Mouse (Mus musculus): ENCODE data around the gene Cadps2. TPM values are rescaled to one million over a fixed set of nuclear protein-coding genes. Genes with fewer than 3 reads are reported as not detected.

Gene Cadps2
- polyA plus RNA-seq (2012; rRNA removed) = 9.1 and 10.1 TPM in 2 replicates

DNA sequence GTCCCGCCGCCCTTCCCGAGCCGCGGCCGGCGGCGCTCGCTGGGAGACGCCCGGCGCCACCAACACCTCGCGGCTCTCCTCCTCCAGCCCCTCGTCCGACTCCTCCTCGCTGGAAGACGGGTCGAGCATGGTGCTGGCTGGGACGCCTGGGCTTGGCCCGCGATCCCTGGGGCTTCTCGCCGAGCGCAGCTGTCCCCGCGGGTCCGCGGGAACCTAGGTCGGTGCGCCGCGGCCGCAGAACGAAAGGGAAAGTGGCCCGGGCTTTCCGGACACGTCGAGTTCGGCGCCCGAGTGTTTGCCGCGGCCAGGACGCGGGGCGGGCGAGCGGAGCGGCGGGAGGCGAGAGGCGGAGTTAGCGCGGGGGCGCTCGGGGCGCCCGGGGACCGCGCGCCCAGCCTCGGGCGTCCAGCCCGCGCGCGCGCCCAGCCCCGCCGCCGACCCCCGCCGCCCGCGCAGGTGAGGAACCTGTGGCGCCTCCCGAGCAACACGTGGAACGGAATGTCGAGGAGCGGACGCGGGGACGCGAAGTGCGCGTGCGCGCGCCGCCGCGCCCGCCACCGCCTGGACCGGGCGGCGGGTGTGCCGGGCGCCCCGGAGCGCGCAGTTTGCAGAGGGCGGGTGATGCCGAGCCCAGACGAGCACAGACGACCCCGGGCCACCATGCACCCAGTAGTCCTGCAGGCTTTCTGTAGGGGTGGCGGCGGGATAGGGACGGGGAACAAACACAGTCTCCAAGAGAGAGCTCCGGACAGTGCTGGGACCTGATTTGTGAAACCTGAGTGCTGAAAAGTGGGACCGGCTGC, at the start of gene Cadps2:
TSS of gene Cadps2 (minus strand) at position 413 of the 803 bp plus-strand sequence.
- WGBS = 1% methylated on average over 113 of the region's 114 CpGs
- TF ChIP-seq POLR2A (IDR thresholded peaks at IDR 0.05; ENCODE audit: borderline replicate concordance, extremely low read depth, low read depth, low read length) (peak; percentile 18; the same call in 1 of the 2 replicates), CTCF (IDR thresholded peaks at IDR 0.05; ENCODE audit: insufficient read depth, low read length) (no peak)
- DNase-seq = peak; percentile 80
- H3K4me3 ChIP-seq (replicated peaks; ENCODE audit: extremely low read depth, low read depth, low read length) = peak within 1 kb of the TSS; percentile 87
- H3K4me1 ChIP-seq (ENCODE audit: control insufficient read depth, insufficient read depth, low read length) = peaks cover 2% of the 10 kb centered on the region; the same call in 1 of the 2 replicates

DNA sequence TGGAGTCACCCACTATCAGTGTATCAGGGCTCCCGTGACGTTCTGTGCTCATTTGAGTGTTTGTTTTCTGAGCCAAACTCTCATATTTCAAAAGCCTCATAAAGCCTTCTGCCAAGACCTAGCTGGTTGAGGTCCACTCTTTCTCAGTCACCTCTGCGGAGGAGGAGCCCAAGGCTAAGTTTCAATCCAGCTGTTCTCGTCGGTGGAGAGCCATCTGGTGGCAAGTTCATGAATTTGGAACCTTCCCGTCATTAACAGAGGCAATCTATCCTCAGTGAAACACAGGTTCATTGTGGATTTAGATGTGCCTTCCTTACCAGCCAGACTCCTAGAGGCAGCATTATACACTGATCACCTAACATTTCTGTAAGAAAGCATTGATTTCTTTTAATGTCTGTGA, 47.2 kb upstream of the Cadps2 start:
- WGBS = 6% methylated on average over 6 of the region's 6 CpGs
- DNase-seq = peak; percentile 40

DNA sequence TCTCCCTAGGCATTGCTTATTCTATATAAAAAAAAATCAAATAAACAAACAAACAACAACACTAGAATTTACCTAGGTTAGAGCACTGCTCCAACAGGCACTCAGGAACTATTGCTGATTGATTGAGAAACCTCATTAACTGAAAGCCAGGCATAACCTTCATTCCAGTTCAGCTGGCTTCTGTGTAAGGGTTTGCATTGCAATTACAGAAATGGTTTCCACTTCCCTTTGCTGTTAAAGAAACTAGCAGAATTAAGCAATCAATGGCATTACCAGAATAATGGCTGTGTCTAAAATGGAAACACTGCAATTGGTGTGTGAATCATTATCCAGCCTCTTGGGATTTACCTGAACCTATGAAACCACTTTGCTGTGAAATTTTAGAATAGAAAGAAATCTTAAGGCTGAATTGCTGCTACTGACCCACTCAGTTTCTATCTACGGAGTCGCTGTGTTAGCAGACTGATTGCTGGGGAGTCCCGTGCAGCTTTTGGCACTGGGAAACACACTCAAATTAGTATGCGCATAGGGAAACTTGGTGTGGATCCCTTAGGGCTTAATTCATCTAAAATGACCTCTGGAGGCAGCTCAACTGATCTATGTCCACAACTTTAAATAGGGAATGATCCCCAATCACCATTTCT, 37.7 kb upstream of the Cadps2 start:
- Histone ChIP-seq H3K4me1 (ENCODE audit: control insufficient read depth, insufficient read depth, low read length) (no peaks in the 10 kb centered on the region), H3K4me3 (replicated peaks; ENCODE audit: extremely low read depth, low read depth, low read length) (no peak overlapping the region)
- no peak for DNase-seq
- WGBS = 87% methylated on average over 4 of the region's 4 CpGs
- TF ChIP-seq POLR2A (IDR thresholded peaks at IDR 0.05; ENCODE audit: borderline replicate concordance, extremely low read depth, low read depth, low read length) = no peak
- TF ChIP-seq CTCF (IDR thresholded peaks at IDR 0.05; ENCODE audit: insufficient read depth, low read length) = no peak

More for the DNA sequence above, 47.2 kb upstream of the Cadps2 start:
- peak; percentile 70 for TF ChIP-seq CTCF (IDR thresholded peaks at IDR 0.05; ENCODE audit: insufficient read depth, low read length)
- TF ChIP-seq POLR2A (IDR thresholded peaks at IDR 0.05; ENCODE audit: borderline replicate concordance, extremely low read depth, low read depth, low read length) = no peak
- H3K4me1 ChIP-seq (ENCODE audit: control insufficient read depth, insufficient read depth, low read length) = no peaks in the 10 kb centered on the region
- no peak overlapping the region for H3K4me3 ChIP-seq (replicated peaks; ENCODE audit: extremely low read depth, low read depth, low read length)

DNA sequence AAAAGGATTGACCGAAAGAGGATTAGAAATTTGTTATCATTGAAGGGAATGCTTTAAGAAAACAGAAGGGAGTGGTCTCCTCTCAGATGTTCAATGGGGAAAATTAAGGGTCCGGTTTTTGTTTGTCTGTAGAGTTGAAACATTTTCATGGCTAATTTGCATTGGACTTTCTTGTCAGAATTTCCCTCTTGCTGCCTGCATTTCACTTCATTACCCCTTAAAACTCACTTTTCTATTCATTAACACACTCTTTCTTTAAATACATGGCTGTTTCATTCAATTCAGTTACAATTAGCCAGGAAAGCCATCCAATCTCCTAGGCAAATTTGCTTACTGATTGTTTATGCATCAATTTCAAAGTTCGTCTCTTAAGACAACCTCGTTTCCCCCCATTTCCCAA, 37.1 kb upstream of the Cadps2 start:
- DNase-seq = no peak
- TF ChIP-seq CTCF (IDR thresholded peaks at IDR 0.05; ENCODE audit: insufficient read depth, low read length) (no peak), POLR2A (IDR thresholded peaks at IDR 0.05; ENCODE audit: borderline replicate concordance, extremely low read depth, low read depth, low read length) (no peak)
- WGBS = 67% methylated on average over 4 of the region's 4 CpGs
- Histone ChIP-seq H3K4me1 (ENCODE audit: control insufficient read depth, insufficient read depth, low read length) (no peaks in the 10 kb centered on the region), H3K4me3 (replicated peaks; ENCODE audit: extremely low read depth, low read depth, low read length) (no peak overlapping the region)

DNA sequence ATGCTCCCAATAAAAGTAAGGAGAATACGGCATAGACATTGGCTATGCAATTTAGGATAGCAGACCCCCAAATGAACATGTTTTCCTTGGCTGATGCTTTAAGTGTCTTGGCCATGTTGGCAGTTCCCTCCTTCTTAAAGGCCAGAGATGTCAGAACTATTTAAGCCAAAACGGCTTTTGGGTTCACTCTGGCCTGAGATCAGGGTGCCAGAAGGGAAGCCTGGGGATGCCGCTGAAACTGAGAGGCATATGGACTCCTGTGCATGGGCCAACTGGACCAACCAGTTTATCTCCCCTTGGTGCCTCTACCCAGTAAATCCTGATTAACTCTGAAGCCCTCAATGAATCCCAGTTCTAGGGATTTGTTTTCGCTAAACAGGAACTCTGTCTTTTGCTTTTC, 34.6 kb upstream of the Cadps2 start:
- 92% methylated on average over 4 of the region's 4 CpGs for WGBS
- no peak for TF ChIP-seq POLR2A (IDR thresholded peaks at IDR 0.05; ENCODE audit: borderline replicate concordance, extremely low read depth, low read depth, low read length)
- TF ChIP-seq CTCF (IDR thresholded peaks at IDR 0.05; ENCODE audit: insufficient read depth, low read length) = no peak
- no peak for DNase-seq
- Histone ChIP-seq H3K4me3 (replicated peaks; ENCODE audit: extremely low read depth, low read depth, low read length) (no peak overlapping the region), H3K4me1 (ENCODE audit: control insufficient read depth, insufficient read depth, low read length) (no peaks in the 10 kb centered on the region)

DNA sequence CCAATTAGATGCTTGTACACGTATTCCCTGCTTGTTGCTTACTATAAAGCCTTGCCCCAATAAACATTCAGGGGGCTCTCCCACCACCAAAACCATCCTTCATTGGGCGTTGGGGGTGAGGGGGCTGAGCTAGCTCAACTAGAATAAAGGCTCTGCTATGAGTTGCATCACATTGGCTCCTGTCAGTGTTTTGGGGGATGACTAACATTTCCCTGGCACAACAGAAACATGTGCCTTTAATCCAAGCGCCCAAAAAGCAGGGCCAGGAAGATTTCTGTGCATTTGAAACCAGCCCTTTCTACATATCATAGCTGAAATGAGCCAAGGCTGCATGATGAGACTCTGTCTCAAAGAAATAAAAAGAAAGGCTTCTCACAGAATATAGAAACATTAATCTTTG, 34.0 kb upstream of the Cadps2 start:
- no peak for DNase-seq
- no peaks in the 10 kb centered on the region for H3K4me1 ChIP-seq (ENCODE audit: control insufficient read depth, insufficient read depth, low read length)
- no peak overlapping the region for H3K4me3 ChIP-seq (replicated peaks; ENCODE audit: extremely low read depth, low read depth, low read length)
- WGBS = 68% methylated on average over 3 of the region's 3 CpGs
- no peak for TF ChIP-seq CTCF (IDR thresholded peaks at IDR 0.05; ENCODE audit: insufficient read depth, low read length)
- TF ChIP-seq POLR2A (IDR thresholded peaks at IDR 0.05; ENCODE audit: borderline replicate concordance, extremely low read depth, low read depth, low read length) = no peak

DNA sequence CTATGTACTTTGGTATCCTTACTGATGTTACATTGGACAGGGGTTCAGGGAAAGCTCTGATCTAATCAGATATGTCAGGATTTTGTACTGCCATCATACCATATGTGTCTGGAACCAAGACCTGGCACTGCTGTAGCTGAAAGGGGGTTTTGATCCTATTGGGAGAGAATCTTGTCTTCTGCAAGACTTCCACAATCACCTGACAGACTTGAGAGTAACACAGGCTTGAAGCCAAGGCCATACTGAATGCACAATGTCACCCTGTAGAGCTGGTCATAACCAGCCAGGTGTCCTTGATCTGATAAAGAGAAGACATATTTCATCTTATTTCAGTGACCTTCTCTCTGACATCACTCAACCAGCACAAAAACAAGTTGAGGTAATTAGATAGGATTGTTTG, 30.8 kb upstream of the Cadps2 start:
- H3K4me3 ChIP-seq (replicated peaks; ENCODE audit: extremely low read depth, low read depth, low read length) = no peak overlapping the region
- DNase-seq = no peak
- TF ChIP-seq CTCF (IDR thresholded peaks at IDR 0.05; ENCODE audit: insufficient read depth, low read length) (no peak), POLR2A (IDR thresholded peaks at IDR 0.05; ENCODE audit: borderline replicate concordance, extremely low read depth, low read depth, low read length) (no peak)
- no peaks in the 10 kb centered on the region for H3K4me1 ChIP-seq (ENCODE audit: control insufficient read depth, insufficient read depth, low read length)

DNA sequence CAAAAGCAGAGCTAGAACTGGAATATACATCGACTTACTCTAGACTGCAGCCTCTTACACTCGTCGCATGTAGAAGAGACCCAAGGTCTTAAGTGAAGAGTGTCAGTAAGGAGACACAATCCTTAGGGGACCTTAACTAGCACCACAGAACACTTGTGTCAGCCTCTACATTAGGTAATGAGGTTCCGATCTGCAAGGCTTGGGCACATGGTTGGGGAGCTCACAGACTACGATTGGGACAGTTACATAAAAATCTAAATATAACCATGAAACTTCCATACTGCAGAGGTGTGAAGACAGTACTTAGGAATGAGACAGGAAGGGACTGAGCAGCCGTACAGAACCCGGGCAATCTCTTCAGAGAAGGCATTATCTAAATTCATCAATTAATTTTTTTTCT, 27.1 kb upstream of the Cadps2 start:
- WGBS = 86% methylated on average over 7 of the region's 7 CpGs

DNA sequence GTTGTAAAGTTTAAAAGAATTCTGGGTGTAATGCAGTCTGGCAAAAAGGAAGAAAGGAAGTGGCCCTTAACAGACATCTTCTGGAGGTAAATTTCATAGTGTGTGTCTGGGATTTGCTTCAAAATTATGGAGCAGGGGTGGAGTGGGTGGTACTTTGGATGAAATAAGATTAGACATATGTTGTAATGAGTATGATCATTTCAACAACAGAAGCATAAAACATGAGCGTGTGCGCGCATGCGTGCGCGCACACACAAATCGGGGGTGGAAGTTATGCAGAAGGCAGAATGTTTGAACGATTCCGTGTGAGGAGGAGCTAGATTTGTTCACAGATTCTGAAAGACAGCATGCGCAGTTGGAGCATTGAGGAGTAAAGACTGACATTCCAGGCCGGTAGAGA, 14.2 kb upstream of the Cadps2 start:
- 95% methylated on average over 11 of the region's 11 CpGs for WGBS
- TF ChIP-seq POLR2A (IDR thresholded peaks at IDR 0.05; ENCODE audit: borderline replicate concordance, extremely low read depth, low read depth, low read length) = no peak
- no peak for TF ChIP-seq CTCF (IDR thresholded peaks at IDR 0.05; ENCODE audit: insufficient read depth, low read length)
- no peak for DNase-seq
- H3K4me3 ChIP-seq (replicated peaks; ENCODE audit: extremely low read depth, low read depth, low read length) = no peak overlapping the region
- H3K4me1 ChIP-seq (ENCODE audit: control insufficient read depth, insufficient read depth, low read length) = no peaks in the 10 kb centered on the region

More for the DNA sequence above, 27.1 kb upstream of the Cadps2 start:
- TF ChIP-seq CTCF (IDR thresholded peaks at IDR 0.05; ENCODE audit: insufficient read depth, low read length) (no peak), POLR2A (IDR thresholded peaks at IDR 0.05; ENCODE audit: borderline replicate concordance, extremely low read depth, low read depth, low read length) (no peak)
- H3K4me3 ChIP-seq (replicated peaks; ENCODE audit: extremely low read depth, low read depth, low read length) = no peak overlapping the region
- no peaks in the 10 kb centered on the region for H3K4me1 ChIP-seq (ENCODE audit: control insufficient read depth, insufficient read depth, low read length)
- no peak for DNase-seq
